Mouse (Mus musculus): ENCODE results near the gene Spopl. TPM values are rescaled to one million over a fixed set of nuclear protein-coding genes. Genes with fewer than 3 reads are reported as not detected.
A peak's percentile ranks its signal among the peaks of the same experiment; 100 is the strongest.
"Not testable (repeated sequence)": the region's sequence is repeated elsewhere in the genome, so short reads cannot be mapped to it uniquely, and the experiment has no call there.

Spopl gene
- polyA plus RNA-seq, 1 experiment = 0.88 TPM

GRCm38 (mm10) chr2:23562898-23563297, 9.0 kb downstream of the Spopl start:
- peak; percentile 46; the same call in 1 of the 3 replicates for TF ChIP-seq TAL1 (IDR thresholded peaks at IDR 0.05; ENCODE audit: low read length)
- no peak for TF ChIP-seq GATA1 (IDR thresholded peaks at IDR 0.05; ENCODE audit: low read length)
- peaks cover 65% of the 10 kb centered on the region for H3K4me1 ChIP-seq (ENCODE audit: control insufficient read depth)
- H3K27me3 ChIP-seq (ENCODE audit: control insufficient read depth) = no peaks in the 10 kb centered on the region
- no peak overlapping the region for H3K4me3 ChIP-seq (replicated peaks)
- peaks cover 20% of the 10 kb centered on the region for H3K36me3 ChIP-seq (ENCODE audit: control insufficient read depth)
- no peaks in the 10 kb centered on the region for H3K9me3 ChIP-seq (ENCODE audit: control insufficient read depth, low read length)

GRCm38 (mm10) chr2:23559186-23559585, 12.7 kb downstream of the Spopl start:
- Histone ChIP-seq H3K27me3 (ENCODE audit: control insufficient read depth) (no peaks in the 10 kb centered on the region), H3K4me3 (replicated peaks) (no peak overlapping the region), H3K9me3 (ENCODE audit: control insufficient read depth, low read length) (no peaks in the 10 kb centered on the region), H3K4me1 (ENCODE audit: control insufficient read depth) (peaks cover 37% of the 10 kb centered on the region), H3K36me3 (ENCODE audit: control insufficient read depth) (peaks cover 19% of the 10 kb centered on the region)
- TF ChIP-seq GATA1 (IDR thresholded peaks at IDR 0.05; ENCODE audit: low read length) (no peak), TAL1 (IDR thresholded peaks at IDR 0.05; ENCODE audit: low read length) (no peak)

GRCm38 (mm10) chr2:23551235-23551634, 20.7 kb downstream of the Spopl start:
- Histone ChIP-seq H3K9me3 (ENCODE audit: control insufficient read depth, low read length) (no peaks in the 10 kb centered on the region), H3K4me3 (replicated peaks) (no peak overlapping the region), H3K27me3 (ENCODE audit: control insufficient read depth) (no peaks in the 10 kb centered on the region), H3K36me3 (ENCODE audit: control insufficient read depth) (peaks cover 19% of the 10 kb centered on the region), H3K4me1 (ENCODE audit: control insufficient read depth) (peaks cover 7% of the 10 kb centered on the region)
- no peak for TF ChIP-seq GATA1 (IDR thresholded peaks at IDR 0.05; ENCODE audit: low read length)
- no peak for TF ChIP-seq TAL1 (IDR thresholded peaks at IDR 0.05; ENCODE audit: low read length)

- H3K9me3 ChIP-seq (ENCODE audit: control insufficient read depth, low read length) = no peaks in the 10 kb centered on the region
- H3K4me3 ChIP-seq (replicated peaks) = no peak overlapping the region
- peaks cover 24% of the 10 kb centered on the region for H3K36me3 ChIP-seq (ENCODE audit: control insufficient read depth)
- no peaks in the 10 kb centered on the region for H3K27me3 ChIP-seq (ENCODE audit: control insufficient read depth)
- peaks cover 7% of the 10 kb centered on the region for H3K4me1 ChIP-seq (ENCODE audit: control insufficient read depth)
- TF ChIP-seq TAL1 (IDR thresholded peaks at IDR 0.05; ENCODE audit: low read length) (no peak), GATA1 (IDR thresholded peaks at IDR 0.05; ENCODE audit: low read length) (no peak)
Measured at GRCm38 (mm10) chr2:23547220-23547619, 24.7 kb downstream of the Spopl start.

- H3K36me3 ChIP-seq (ENCODE audit: control insufficient read depth) = peaks cover 30% of the 10 kb centered on the region
- H3K4me1 ChIP-seq (ENCODE audit: control insufficient read depth) = no peaks in the 10 kb centered on the region
- no peaks in the 10 kb centered on the region for H3K9me3 ChIP-seq (ENCODE audit: control insufficient read depth, low read length)
- no peak for TF ChIP-seq GATA1 (IDR thresholded peaks at IDR 0.05; ENCODE audit: low read length)
- no peak for TF ChIP-seq TAL1 (IDR thresholded peaks at IDR 0.05; ENCODE audit: low read length)
- no peaks in the 10 kb centered on the region for H3K27me3 ChIP-seq (ENCODE audit: control insufficient read depth)
- no peak overlapping the region for H3K4me3 ChIP-seq (replicated peaks)
Measured at GRCm38 (mm10) chr2:23539967-23540366, 31.9 kb downstream of the Spopl start.

- not testable (repeated sequence) for H3K4me3 ChIP-seq (replicated peaks); H3K9me3 ChIP-seq (ENCODE audit: control insufficient read depth, low read length); H3K4me1 ChIP-seq (ENCODE audit: control insufficient read depth); H3K27me3 ChIP-seq (ENCODE audit: control insufficient read depth)
- H3K36me3 ChIP-seq (ENCODE audit: control insufficient read depth) = peaks cover 52% of the 10 kb centered on the region
Measured at GRCm38 (mm10) chr2:23527717-23528116, 44.2 kb downstream of the Spopl start.

GRCm38 (mm10) chr2:23505141-23505540, 66.8 kb downstream of the Spopl start:
- no peaks in the 10 kb centered on the region for H3K27me3 ChIP-seq (ENCODE audit: control insufficient read depth)
- H3K4me1 ChIP-seq (ENCODE audit: control insufficient read depth) = no peaks in the 10 kb centered on the region
- H3K9me3 ChIP-seq (ENCODE audit: control insufficient read depth, low read length) = no peaks in the 10 kb centered on the region
- no peak for TF ChIP-seq TAL1 (IDR thresholded peaks at IDR 0.05; ENCODE audit: low read length)
- TF ChIP-seq GATA1 (IDR thresholded peaks at IDR 0.05; ENCODE audit: low read length) = no peak
- H3K4me3 ChIP-seq (replicated peaks) = no peak overlapping the region
- H3K36me3 ChIP-seq (ENCODE audit: control insufficient read depth) = peaks cover 27% of the 10 kb centered on the region

- no peaks in the 10 kb centered on the region for H3K4me1 ChIP-seq (ENCODE audit: control insufficient read depth)
- H3K36me3 ChIP-seq (ENCODE audit: control insufficient read depth) = no peaks in the 10 kb centered on the region
- H3K4me3 ChIP-seq (replicated peaks) = no peak overlapping the region
- TF ChIP-seq GATA1 (IDR thresholded peaks at IDR 0.05; ENCODE audit: low read length) = no peak
- no peak for TF ChIP-seq TAL1 (IDR thresholded peaks at IDR 0.05; ENCODE audit: low read length)
- H3K27me3 ChIP-seq (ENCODE audit: control insufficient read depth) = no peaks in the 10 kb centered on the region
- peaks cover 2% of the 10 kb centered on the region; the same call in 1 of the 2 replicates for H3K9me3 ChIP-seq (ENCODE audit: control insufficient read depth, low read length)
Measured at GRCm38 (mm10) chr2:23481715-23482114, 90.2 kb downstream of the Spopl start.

- Histone ChIP-seq H3K9me3 (ENCODE audit: control insufficient read depth, low read length) (peaks cover 4% of the 10 kb centered on the region; the same call in 1 of the 2 replicates), H3K4me3 (replicated peaks) (no peak overlapping the region), H3K27me3 (ENCODE audit: control insufficient read depth) (no peaks in the 10 kb centered on the region), H3K36me3 (ENCODE audit: control insufficient read depth) (no peaks in the 10 kb centered on the region), H3K4me1 (ENCODE audit: control insufficient read depth) (no peaks in the 10 kb centered on the region)
- no peak for TF ChIP-seq GATA1 (IDR thresholded peaks at IDR 0.05; ENCODE audit: low read length)
- TF ChIP-seq TAL1 (IDR thresholded peaks at IDR 0.05; ENCODE audit: low read length) = no peak
Measured at GRCm38 (mm10) chr2:23467471-23467870, 104.4 kb downstream of the Spopl start.

- Histone ChIP-seq H3K27me3 (ENCODE audit: control insufficient read depth) (no peaks in the 10 kb centered on the region), H3K4me3 (replicated peaks) (no peak overlapping the region), H3K36me3 (ENCODE audit: control insufficient read depth) (no peaks in the 10 kb centered on the region), H3K4me1 (ENCODE audit: control insufficient read depth) (no peaks in the 10 kb centered on the region), H3K9me3 (ENCODE audit: control insufficient read depth, low read length) (no peaks in the 10 kb centered on the region)
- no peak for TF ChIP-seq GATA1 (IDR thresholded peaks at IDR 0.05; ENCODE audit: low read length)
- TF ChIP-seq TAL1 (IDR thresholded peaks at IDR 0.05; ENCODE audit: low read length) = no peak
Measured at GRCm38 (mm10) chr2:23457452-23457851, 114.5 kb downstream of the Spopl start.

Data from erythroblast, embryonic 14.5 days (primary cell).